ENCODE assay signal across 9 mouse cellular contexts in genomic region chr14:103816637-103817308, GRCm38 (mm10). TPM values are rescaled to one million over a fixed set of nuclear protein-coding genes. Genes with fewer than 3 reads are reported as not detected.
DNase-seq lines count a peak whose midpoint lies in the region; ATAC-seq and TF ChIP-seq lines count a peak whose summit lies in the region.
"Had no signal": no experiment of that assay in that cellular context is flagged by ENCODE, and none has a peak within 500 bp of the region (broad histone marks: within the 10 kb centered on the region; RNA-seq: fewer than 3 reads in every experiment).

No protein-coding gene starts in this region.

- no peaks in the 10 kb centered on the region for H3K36me3 ChIP-seq in heart, embryonic 11.5 days (ENCODE audit: control insufficient read depth, insufficient read depth, low read length)
- H3K36me3 ChIP-seq in heart, embryonic 15.5 days, result no peaks in the 10 kb centered on the region
- H3K36me3 ChIP-seq in neural tube, embryonic 15.5 days, result no peaks in the 10 kb centered on the region
- H3K36me3 ChIP-seq in hindbrain, postnatal 0 days (ENCODE audit: insufficient read depth, low read length), result no peaks in the 10 kb centered on the region

- no peak for ATAC-seq in heart, embryonic 11.5 days (replicated peaks; ENCODE audit: insufficient number of reproducible peaks, low FRiP score, low TSS enrichment)
- peak; percentile 31; the same call in 1 of the 2 replicates for ATAC-seq in heart, embryonic 15.5 days (replicated peaks; ENCODE audit: insufficient number of reproducible peaks, insufficient read depth, low FRiP score, low read depth)
- peak; percentile 34; the same call in 1 of the 2 replicates for ATAC-seq in megakaryocyte-erythroid progenitor cell, adult 5-6 weeks (replicated peaks; ENCODE audit: low FRiP score, low TSS enrichment, poor library complexity, severe bottlenecking)
- no peak for ATAC-seq in neural tube, embryonic 15.5 days (ENCODE audit: low FRiP score)
- no peak for ATAC-seq in hindbrain, postnatal 0 days

- H3K27me3 ChIP-seq in heart, embryonic 11.5 days (ENCODE audit: control insufficient read depth, insufficient read depth, low read length), result no peaks in the 10 kb centered on the region
- H3K27me3 ChIP-seq in heart, embryonic 15.5 days, result no peaks in the 10 kb centered on the region
- no peaks in the 10 kb centered on the region for H3K27me3 ChIP-seq in neural tube, embryonic 15.5 days (replicated peaks)
- no peaks in the 10 kb centered on the region for H3K27me3 ChIP-seq in hindbrain, postnatal 0 days (ENCODE audit: insufficient read depth, low read length)

- no peaks in the 10 kb centered on the region for H3K9me3 ChIP-seq in heart, embryonic 11.5 days (replicated peaks; ENCODE audit: control insufficient read depth, low read length)
- H3K9me3 ChIP-seq in heart, embryonic 15.5 days (replicated peaks), result no peaks in the 10 kb centered on the region
- H3K9me3 ChIP-seq in neural tube, embryonic 15.5 days (replicated peaks), result no peaks in the 10 kb centered on the region
- no peaks in the 10 kb centered on the region for H3K9me3 ChIP-seq in hindbrain, postnatal 0 days (ENCODE audit: low read length)

- no peak overlapping the region; the same call in 1 of the 2 replicates for H3K27ac ChIP-seq in heart, embryonic 11.5 days (ENCODE audit: low read depth, low read length)
- peak overlapping the region; percentile 21 for H3K27ac ChIP-seq in heart, embryonic 15.5 days
- H3K27ac ChIP-seq in neural tube, embryonic 15.5 days (replicated peaks), result no peak overlapping the region
- H3K27ac ChIP-seq in hindbrain, postnatal 0 days, result no peak overlapping the region

- no peak overlapping the region for H3K4me2 ChIP-seq in heart, embryonic 11.5 days
- H3K4me2 ChIP-seq in heart, embryonic 15.5 days, result peak overlapping the region; percentile 33
- H3K4me2 ChIP-seq in neural tube, embryonic 15.5 days, result no peak overlapping the region
- no peak overlapping the region for H3K4me2 ChIP-seq in hindbrain, postnatal 0 days (ENCODE audit: low read depth, low read length)

- no peak for TF ChIP-seq CTCF in hindbrain, postnatal 0 days (IDR thresholded peaks at IDR 0.05; ENCODE audit: low read depth)

- no peak overlapping the region for H3K9ac ChIP-seq in heart, embryonic 11.5 days (ENCODE audit: low read depth, low read length)
- H3K9ac ChIP-seq in heart, embryonic 15.5 days, result no peak overlapping the region
- H3K9ac ChIP-seq in neural tube, embryonic 15.5 days (replicated peaks), result no peak overlapping the region
- H3K9ac ChIP-seq in hindbrain, postnatal 0 days (replicated peaks; ENCODE audit: low read length), result no peak overlapping the region

- DNase-seq in heart, adult 18-20 months, result peak; percentile 54 to 79
- DNase-seq in kidney, postnatal 10 days, result peak; percentile 52
- DNase-seq in hindbrain, postnatal 0 days (ENCODE audit: low spot score), result no peak
- no peak for DNase-seq in embryo, embryonic 11 days

- H3K4me1 ChIP-seq in heart, embryonic 11.5 days (ENCODE audit: control insufficient read depth, insufficient read depth, low read length), result no peaks in the 10 kb centered on the region
- H3K4me1 ChIP-seq in heart, embryonic 15.5 days (replicated peaks), result no peaks in the 10 kb centered on the region
- H3K4me1 ChIP-seq in neural tube, embryonic 15.5 days, result no peaks in the 10 kb centered on the region
- H3K4me1 ChIP-seq in hindbrain, postnatal 0 days (ENCODE audit: insufficient read depth, low read length), result no peaks in the 10 kb centered on the region

- WGBS in heart, embryonic 11.5 days (ENCODE audit: insufficient replicate concordance), result 66% methylated on average over 25 of the region's 25 CpGs
- 59% methylated on average over 25 of the region's 25 CpGs for WGBS in heart, embryonic 15.5 days
- WGBS in neural tube, embryonic 15.5 days, result 81% methylated on average over 25 of the region's 25 CpGs
- WGBS in hindbrain, postnatal 0 days, result 86% methylated on average over 25 of the region's 25 CpGs

- H3K4me3 ChIP-seq in heart, embryonic 11.5 days (ENCODE audit: low read depth, low read length), result no peak overlapping the region
- 0 out of 2 replicates have a peak overlapping the region, but pooled peaks have one; percentile 3 for H3K4me3 ChIP-seq in heart, embryonic 15.5 days
- no peak overlapping the region for H3K4me3 ChIP-seq in neural tube, embryonic 15.5 days (replicated peaks)
- H3K4me3 ChIP-seq in hindbrain, postnatal 0 days (ENCODE audit: low read length), result no peak overlapping the region

RNA-seq across cellular contexts. Expression of gene Ednrb, which starts 27.4 kb away (rescaled TPM):
- total RNA-seq in heart, adult 18-20 months (2021), result 10 to 100 TPM; 14.2 to 17.4 TPM
- 96.5 and 115 TPM in 2 replicates for polyA plus RNA-seq in heart, embryonic 11.5 days (2014; fragmentation: Nextera tagmentation; extraction: Ambion mirVana)
- polyA plus RNA-seq in heart, embryonic 15.5 days (2015; fragmentation: Nextera tagmentation; extraction: Ambion mirVana), result 70.4 and 73.8 TPM in 2 replicates
- not detected in 2 replicates for total RNA-seq in megakaryocyte-erythroid progenitor cell, adult 5-6 weeks (2014; fragmentation: Nextera tagmentation)
- total RNA-seq in megakaryocyte-erythroid progenitor cell, adult 5-6 weeks (2017), result not detected in 2 replicates
- polyA plus RNA-seq in neural tube, embryonic 15.5 days (2015; fragmentation: Nextera tagmentation; extraction: Ambion mirVana), result 69.1 and 83.8 TPM in 2 replicates
- 199 and 221 TPM in 2 replicates for total RNA-seq in hindbrain, postnatal 0 days (2014; rRNA removed)
- polyA plus RNA-seq in hindbrain, postnatal 0 days (2015; fragmentation: Nextera tagmentation; extraction: Ambion mirVana), result 208 and 232 TPM in 2 replicates
- total RNA-seq: monocyte, adult 5-6 weeks had no signal

Comparison
In these comparisons a context has a peak if more than half of its experiments do, and no peak if none do; other contexts are left out.
1. ATAC-seq: peak in heart, embryonic 15.5 days (single experiment) and megakaryocyte-erythroid progenitor cell, adult 5-6 weeks (single experiment); none in heart, embryonic 11.5 days (single experiment), neural tube, embryonic 15.5 days (single experiment) and hindbrain, postnatal 0 days (single experiment).
2. DNase-seq: peak in heart, adult 18-20 months (2 of 2) and kidney, postnatal 10 days (single experiment); none in hindbrain, postnatal 0 days (single experiment) and embryo, embryonic 11 days (single experiment).